Mouse (Mus musculus): ENCODE measurements at regions not wholly inside any gene's neighbourhood (a gene's known extent, or its start where the extent isn't known, plus 50 kb on each side); places are given as distances from the start of the nearest gene placed in this dataset.
"Not testable (repeated sequence)": the region's sequence is repeated elsewhere in the genome, so short reads cannot be mapped to it uniquely, and the experiment has no call there.

GRCm38 (mm10) chr4:44424831-44425704 lies 124.4 kb downstream of the Melk start:
- Histone ChIP-seq H3K4me1 (ENCODE audit: control insufficient read depth, insufficient read depth, low read length) (no peaks in the 10 kb centered on the region), H3K4me3 (ENCODE audit: insufficient read depth, low read length) (peak overlapping the region; percentile 16), H3K27ac (ENCODE audit: insufficient read depth, low read length) (no peak overlapping the region)
- no peak for TF ChIP-seq POLR2A (IDR thresholded peaks at IDR 0.05; ENCODE audit: low read depth, low read length)
- no peak for TF ChIP-seq CTCF (IDR thresholded peaks at IDR 0.05; ENCODE audit: borderline replicate concordance, insufficient read depth, low read length)

GRCm38 (mm10) chr4:44434593-44434992 lies 133.9 kb downstream of the Melk start:
- TF ChIP-seq CTCF (IDR thresholded peaks at IDR 0.05; ENCODE audit: borderline replicate concordance, insufficient read depth, low read length) (no peak), POLR2A (IDR thresholded peaks at IDR 0.05; ENCODE audit: low read depth, low read length) (no peak)
- H3K4me1 ChIP-seq (ENCODE audit: control insufficient read depth, insufficient read depth, low read length): no peaks in the 10 kb centered on the region
- no peak overlapping the region for H3K4me3 ChIP-seq (ENCODE audit: insufficient read depth, low read length)
- H3K27ac ChIP-seq (ENCODE audit: insufficient read depth, low read length): no peak overlapping the region

GRCm38 (mm10) chr4:44445511-44445910 lies 144.8 kb downstream of the Melk start:
- TF ChIP-seq POLR2A (IDR thresholded peaks at IDR 0.05; ENCODE audit: low read depth, low read length): no peak
- TF ChIP-seq CTCF (IDR thresholded peaks at IDR 0.05; ENCODE audit: borderline replicate concordance, insufficient read depth, low read length): no peak
- H3K4me1 ChIP-seq (ENCODE audit: control insufficient read depth, insufficient read depth, low read length): no peaks in the 10 kb centered on the region

GRCm38 (mm10) chr4:44450881-44451532 lies 150.3 kb downstream of the Melk start:
- Histone ChIP-seq H3K27ac (ENCODE audit: insufficient read depth, low read length) (no peak overlapping the region), H3K4me1 (ENCODE audit: control insufficient read depth, insufficient read depth, low read length) (no peaks in the 10 kb centered on the region), H3K4me3 (ENCODE audit: insufficient read depth, low read length) (no peak overlapping the region)
- TF ChIP-seq CTCF (IDR thresholded peaks at IDR 0.05; ENCODE audit: borderline replicate concordance, insufficient read depth, low read length): no peak
- no peak for TF ChIP-seq POLR2A (IDR thresholded peaks at IDR 0.05; ENCODE audit: low read depth, low read length)

More at GRCm38 (mm10) chr4:44445511-44445910, 144.8 kb downstream of the Melk start:
- Histone ChIP-seq H3K4me3 (ENCODE audit: insufficient read depth, low read length) (no peak overlapping the region), H3K27ac (ENCODE audit: insufficient read depth, low read length) (no peak overlapping the region)

GRCm38 (mm10) chr4:44452043-44452618 lies 151.5 kb downstream of the Melk start:
- H3K4me1 ChIP-seq (ENCODE audit: control insufficient read depth, insufficient read depth, low read length): no peaks in the 10 kb centered on the region
- no peak overlapping the region for H3K4me3 ChIP-seq (ENCODE audit: insufficient read depth, low read length)
- no peak for TF ChIP-seq POLR2A (IDR thresholded peaks at IDR 0.05; ENCODE audit: low read depth, low read length)
- H3K27ac ChIP-seq (ENCODE audit: insufficient read depth, low read length): no peak overlapping the region

- TF ChIP-seq CTCF (IDR thresholded peaks at IDR 0.05; ENCODE audit: borderline replicate concordance, insufficient read depth, low read length) (no peak), POLR2A (IDR thresholded peaks at IDR 0.05; ENCODE audit: low read depth, low read length) (no peak)
- no peaks in the 10 kb centered on the region for H3K4me1 ChIP-seq (ENCODE audit: control insufficient read depth, insufficient read depth, low read length)
- no peak overlapping the region for H3K4me3 ChIP-seq (ENCODE audit: insufficient read depth, low read length)
- H3K27ac ChIP-seq (ENCODE audit: insufficient read depth, low read length): no peak overlapping the region
These were observed 152.9 kb downstream of the Melk start for GRCm38 (mm10) chr4:44453552-44453951.

DNA sequence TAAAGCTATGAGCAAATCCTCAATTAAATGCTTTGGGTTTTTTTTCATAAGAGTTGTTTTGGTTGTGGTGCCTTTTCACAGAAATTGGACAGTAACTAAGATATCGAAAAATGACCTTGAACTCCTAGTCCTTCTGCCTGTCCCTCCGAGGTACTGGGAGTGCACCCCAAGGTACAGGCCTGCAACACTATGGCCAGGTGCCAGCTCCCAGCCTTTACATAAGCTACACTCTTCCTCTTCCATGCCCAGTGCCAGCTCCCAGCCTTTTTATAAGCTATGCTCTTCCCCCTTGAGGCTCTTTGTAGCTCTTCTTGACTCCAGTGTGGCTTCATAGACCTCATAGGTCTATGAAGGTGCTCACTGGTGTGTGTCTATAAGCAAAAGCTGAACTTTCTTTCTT lies 155.2 kb downstream of the Melk start:
- Histone ChIP-seq H3K27ac (ENCODE audit: insufficient read depth, low read length) (no peak overlapping the region), H3K4me3 (ENCODE audit: insufficient read depth, low read length) (no peak overlapping the region)
- TF ChIP-seq POLR2A (IDR thresholded peaks at IDR 0.05; ENCODE audit: low read depth, low read length): no peak
- no peak for TF ChIP-seq CTCF (IDR thresholded peaks at IDR 0.05; ENCODE audit: borderline replicate concordance, insufficient read depth, low read length)

GRCm38 (mm10) chr4:44473511-44473910 lies 172.8 kb downstream of the Melk start:
- not testable (repeated sequence) for H3K4me3 ChIP-seq (ENCODE audit: insufficient read depth, low read length); H3K4me1 ChIP-seq (ENCODE audit: control insufficient read depth, insufficient read depth, low read length); H3K27ac ChIP-seq (ENCODE audit: insufficient read depth, low read length)

More for the DNA sequence above, 155.2 kb downstream of the Melk start:
- H3K4me1 ChIP-seq (ENCODE audit: control insufficient read depth, insufficient read depth, low read length): no peaks in the 10 kb centered on the region

All from embryonic fibroblast, embryonic 13.5 days (primary cell).